Mouse (Mus musculus) stomach, embryonic 14.5 days (tissue): ENCODE data around the gene Emid1. TPM values are rescaled to one million over a fixed set of nuclear protein-coding genes. Genes with fewer than 3 reads are reported as not detected.

Experiments
- ATAC-seq: fragments of 200-750 bp; cut with Nextera tagmentation; 2 replicates; pipeline ENCODE4 v1.8.0; 2017; ENCODE audit warnings: low read depth, moderate TSS enrichment; ENCODE audit not compliant: insufficient number of reproducible peaks, insufficient read depth, low FRiP score
- H3K27ac ChIP-seq: fragments of 300-500 bp; sonication (generic); 2 replicates; pipeline ENCODE4 v1.5.1; 2014; ENCODE audit warnings: mild to moderate bottlenecking, low read length, moderate library complexity, mixed read lengths
- H3K27me3 ChIP-seq: fragments of 300-500 bp; sonication (generic); 2 replicates; pipeline ENCODE4 v1.6.1; 2014; ENCODE audit warnings: low read length, control low read depth, mixed read lengths; ENCODE audit not compliant: control insufficient read depth, insufficient read depth
- H3K36me3 ChIP-seq: fragments of 300-500 bp; sonication (generic); 2 replicates; pipeline ENCODE4 v1.6.1; 2014; ENCODE audit warnings: mild to moderate bottlenecking, control low read depth, low read length, moderate library complexity, mixed read lengths; ENCODE audit not compliant: control insufficient read depth, insufficient read depth
- H3K4me1 ChIP-seq: fragments of 300-500 bp; sonication (generic); 2 replicates; pipeline ENCODE4 v1.6.1; 2014; ENCODE audit warnings: low read length, control low read depth, mixed read lengths; ENCODE audit not compliant: control insufficient read depth, insufficient read depth
- H3K4me2 ChIP-seq: fragments of 300-500 bp; sonication (generic); replicated peaks from 2 replicates; pipeline ENCODE4 v1.6.1; 2014; ENCODE audit warnings: low read depth, low read length, control low read depth
- H3K4me3 ChIP-seq: fragments of 300-500 bp; sonication (generic); 2 replicates; pipeline ENCODE4 v1.5.1; 2014; ENCODE audit warnings: low read depth, low read length, control low read depth
- H3K9ac ChIP-seq: fragments of 300-500 bp; sonication (generic); replicated peaks from 2 replicates; pipeline ENCODE4 v1.6.1; 2014; ENCODE audit warnings: low read depth, mild to moderate bottlenecking, control low read depth, low read length, moderate library complexity, mixed read lengths
- H3K9me3 ChIP-seq: fragments of 300-500 bp; sonication (generic); 2 replicates; pipeline ENCODE4 v1.6.1; 2016; ENCODE audit warnings: low read depth, low read length, control low read depth; ENCODE audit not compliant: control insufficient read depth
- WGBS: fragments of 180-500 bp; shearing (Covaris S2); extraction: QIAGEN DNeasy Blood & Tissue Kit; methylation state at CpG from one replicate; pipeline ENCODE4 v1.1.7; 2014; 5-methylcytosine and 5-hydroxymethylcytosine counted together
- polyA plus RNA-seq: library from polyadenylated mRNA; unstranded; fragments of >200 nt; fragmentation: Nextera tagmentation; extraction: Ambion mirVana; gene quantifications from 2 replicates; pipeline ENCODE4 v1.2.1, GENCODE M21; 2014

The Emid1 gene
- polyA plus RNA-seq, 1 experiment from 2014 or later = 45.9 TPM

DNA sequence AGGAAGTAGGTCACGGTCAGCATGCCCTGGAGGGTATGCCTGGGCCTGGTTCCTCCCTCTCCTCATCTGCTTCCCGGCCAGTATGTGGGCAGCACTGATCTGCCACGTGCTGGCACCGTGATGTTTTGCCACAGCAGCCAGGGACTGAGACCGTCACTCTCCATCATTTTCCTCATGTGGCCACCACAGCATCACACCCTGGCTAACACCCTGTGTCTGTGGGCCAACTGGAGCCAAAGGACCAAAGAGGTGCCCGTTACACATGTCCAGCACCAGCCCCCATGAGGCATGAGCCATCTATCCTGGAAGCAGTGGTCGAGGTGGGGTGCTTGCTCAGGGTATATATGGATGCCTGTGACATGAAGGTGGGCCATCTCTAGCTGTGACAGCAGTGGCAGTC, 23.1 kb upstream of the Emid1 start:
- Histone ChIP-seq H3K27ac (no peak overlapping the region), H3K4me2 (no peak overlapping the region), H3K4me1 (no peaks in the 10 kb centered on the region; the same call in 1 of the 2 replicates), H3K36me3 (no peaks in the 10 kb centered on the region), H3K4me3 (no peak overlapping the region), H3K9ac (no peak overlapping the region), H3K9me3 (no peaks in the 10 kb centered on the region), H3K27me3 (no peaks in the 10 kb centered on the region)
- ATAC-seq = no peak
- WGBS = 88% methylated on average over 7 of the region's 7 CpGs

DNA sequence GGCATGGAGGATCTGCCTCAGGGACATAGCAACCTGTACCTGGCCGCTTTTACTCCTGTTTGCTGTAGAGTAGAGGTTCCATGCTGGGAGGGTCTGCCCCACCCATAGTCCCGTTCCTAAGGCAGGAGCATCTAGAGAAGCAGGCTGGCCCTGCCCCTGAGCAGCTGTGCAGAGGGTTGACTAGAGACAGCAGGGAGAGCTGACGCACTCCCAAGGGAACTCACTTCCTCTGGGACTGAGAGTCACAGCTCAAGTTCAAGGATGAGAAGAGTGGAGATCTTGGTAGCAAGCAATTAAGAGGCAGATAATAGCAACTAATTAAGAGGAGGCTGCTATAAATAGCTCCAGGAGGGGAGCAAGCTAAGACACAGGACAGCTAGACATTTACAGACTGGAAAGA, 20.8 kb upstream of the Emid1 start:
- no peaks in the 10 kb centered on the region; the same call in 1 of the 2 replicates for H3K4me1 ChIP-seq
- H3K4me3 ChIP-seq = no peak overlapping the region
- no peak overlapping the region for H3K9ac ChIP-seq
- H3K36me3 ChIP-seq = no peaks in the 10 kb centered on the region
- H3K4me2 ChIP-seq = no peak overlapping the region
- 43% methylated on average over 3 of the region's 3 CpGs for WGBS
- no peaks in the 10 kb centered on the region for H3K9me3 ChIP-seq
- no peak for ATAC-seq
- H3K27me3 ChIP-seq = no peaks in the 10 kb centered on the region
- H3K27ac ChIP-seq = no peak overlapping the region

DNA sequence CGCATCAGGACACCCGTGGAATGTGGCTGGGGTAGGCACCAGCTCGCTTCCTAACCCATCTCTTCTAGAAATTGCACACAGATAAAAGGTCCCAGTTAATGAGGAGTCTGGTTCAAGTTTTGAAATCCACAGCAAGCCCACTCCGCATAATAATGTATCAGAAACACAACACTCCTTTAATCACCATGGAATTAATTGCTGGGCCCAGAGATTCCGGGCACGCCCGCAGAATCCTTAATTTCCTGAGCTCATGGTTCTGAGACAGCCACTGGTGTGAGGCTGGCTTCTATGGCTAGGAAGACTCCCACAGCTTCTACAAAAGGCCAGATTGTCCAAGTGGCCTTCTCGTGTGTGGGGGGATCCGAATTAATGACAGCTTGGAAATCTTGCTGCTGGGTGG, 15.3 kb upstream of the Emid1 start:
- Histone ChIP-seq H3K27me3 (no peaks in the 10 kb centered on the region), H3K4me1 (peaks cover 13% of the 10 kb centered on the region; the same call in 1 of the 2 replicates), H3K36me3 (no peaks in the 10 kb centered on the region), H3K9ac (no peak overlapping the region), H3K4me2 (no peak overlapping the region), H3K4me3 (no peak overlapping the region), H3K27ac (no peak overlapping the region), H3K9me3 (no peaks in the 10 kb centered on the region)
- no peak for ATAC-seq
- WGBS = 88% methylated on average over 9 of the region's 9 CpGs

DNA sequence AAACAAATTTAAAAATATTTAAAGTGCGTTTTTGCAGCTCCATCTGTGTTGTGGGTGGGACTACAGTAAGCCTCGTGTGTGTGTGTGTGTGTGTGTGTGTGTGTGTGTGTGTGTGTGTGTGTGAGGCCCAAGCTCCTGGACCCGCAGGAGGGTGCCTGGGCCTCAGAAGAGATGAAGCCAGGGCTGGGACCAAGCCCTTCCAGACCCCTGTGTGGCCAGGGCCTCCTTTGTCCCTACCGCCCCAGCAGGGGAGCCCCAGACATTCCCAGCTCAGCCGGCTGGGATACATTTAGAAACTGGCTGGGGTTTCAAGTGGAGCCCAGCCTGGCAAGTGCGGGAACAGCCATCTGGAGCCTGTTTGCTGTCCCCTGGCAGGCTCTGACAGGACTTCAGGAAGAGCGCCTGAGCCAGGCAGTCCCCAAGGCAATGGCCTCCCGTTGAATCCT, 13.4 kb upstream of the Emid1 start:
- H3K4me2 ChIP-seq = no peak overlapping the region
- H3K4me1 ChIP-seq = peaks cover 13% of the 10 kb centered on the region; the same call in 1 of the 2 replicates
- no peaks in the 10 kb centered on the region for H3K36me3 ChIP-seq
- 30% methylated on average over 8 of the region's 8 CpGs for WGBS
- peak overlapping the region; percentile 75; the same call in 1 of the 2 replicates for H3K27ac ChIP-seq
- H3K9me3 ChIP-seq = no peaks in the 10 kb centered on the region; the same call in 1 of the 2 replicates
- no peaks in the 10 kb centered on the region for H3K27me3 ChIP-seq
- H3K9ac ChIP-seq = no peak overlapping the region; the same call in 1 of the 2 replicates
- no peak overlapping the region for H3K4me3 ChIP-seq
- peak; percentile 53; the same call in 1 of the 2 replicates for ATAC-seq

DNA sequence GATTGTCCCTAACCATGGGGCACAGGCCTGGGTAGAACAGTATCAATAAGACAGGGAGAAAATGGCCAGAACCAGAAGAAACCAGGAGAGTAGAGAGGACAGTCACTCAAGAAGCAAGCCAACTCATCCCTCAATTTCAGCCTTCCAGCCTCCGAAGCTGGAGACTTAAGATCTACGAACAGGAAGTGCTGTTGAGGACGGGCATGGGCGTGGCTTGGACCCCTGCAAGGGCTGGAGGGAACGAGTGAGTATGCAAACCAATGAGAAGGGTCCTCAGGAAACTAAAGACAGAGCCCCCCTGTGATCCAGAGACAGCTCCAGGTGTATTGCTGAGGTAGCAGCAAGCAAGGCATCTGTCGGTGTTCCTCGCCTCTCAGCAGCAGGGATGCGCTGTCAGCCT, 12.3 kb upstream of the Emid1 start:
- Histone ChIP-seq H3K27ac (no peak overlapping the region), H3K36me3 (no peaks in the 10 kb centered on the region), H3K4me3 (no peak overlapping the region), H3K4me2 (no peak overlapping the region), H3K9me3 (no peaks in the 10 kb centered on the region; the same call in 1 of the 2 replicates), H3K27me3 (no peaks in the 10 kb centered on the region), H3K4me1 (peaks cover 13% of the 10 kb centered on the region; the same call in 1 of the 2 replicates), H3K9ac (no peak overlapping the region)
- no peak for ATAC-seq
- WGBS = 27% methylated on average over 8 of the region's 8 CpGs

DNA sequence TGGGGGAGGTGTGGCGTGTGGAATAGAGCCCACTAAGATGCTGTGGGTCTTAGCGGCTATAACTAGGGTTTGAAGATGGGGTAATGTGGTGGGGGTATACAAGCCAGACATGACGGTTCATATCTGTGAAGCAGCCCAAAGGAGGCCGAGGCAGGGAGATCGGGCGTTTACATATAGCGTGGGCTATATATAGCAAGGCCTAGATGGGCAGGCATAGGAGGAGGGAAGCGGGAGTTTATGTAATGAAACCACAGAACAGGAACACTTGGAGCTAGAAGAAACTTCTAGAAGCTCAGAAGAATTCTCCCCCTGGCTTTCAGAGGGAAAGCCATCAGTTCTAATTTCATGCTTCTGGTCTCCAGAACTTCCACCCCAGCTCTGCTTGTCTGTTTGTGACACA, 11.4 kb upstream of the Emid1 start:
- Histone ChIP-seq H3K36me3 (no peaks in the 10 kb centered on the region), H3K9ac (no peak overlapping the region), H3K9me3 (no peaks in the 10 kb centered on the region; the same call in 1 of the 2 replicates), H3K4me2 (no peak overlapping the region), H3K27ac (no peak overlapping the region), H3K4me1 (peaks cover 13% of the 10 kb centered on the region; the same call in 1 of the 2 replicates), H3K27me3 (no peaks in the 10 kb centered on the region), H3K4me3 (no peak overlapping the region)
- ATAC-seq = no peak
- WGBS = 82% methylated on average over 8 of the region's 8 CpGs

DNA sequence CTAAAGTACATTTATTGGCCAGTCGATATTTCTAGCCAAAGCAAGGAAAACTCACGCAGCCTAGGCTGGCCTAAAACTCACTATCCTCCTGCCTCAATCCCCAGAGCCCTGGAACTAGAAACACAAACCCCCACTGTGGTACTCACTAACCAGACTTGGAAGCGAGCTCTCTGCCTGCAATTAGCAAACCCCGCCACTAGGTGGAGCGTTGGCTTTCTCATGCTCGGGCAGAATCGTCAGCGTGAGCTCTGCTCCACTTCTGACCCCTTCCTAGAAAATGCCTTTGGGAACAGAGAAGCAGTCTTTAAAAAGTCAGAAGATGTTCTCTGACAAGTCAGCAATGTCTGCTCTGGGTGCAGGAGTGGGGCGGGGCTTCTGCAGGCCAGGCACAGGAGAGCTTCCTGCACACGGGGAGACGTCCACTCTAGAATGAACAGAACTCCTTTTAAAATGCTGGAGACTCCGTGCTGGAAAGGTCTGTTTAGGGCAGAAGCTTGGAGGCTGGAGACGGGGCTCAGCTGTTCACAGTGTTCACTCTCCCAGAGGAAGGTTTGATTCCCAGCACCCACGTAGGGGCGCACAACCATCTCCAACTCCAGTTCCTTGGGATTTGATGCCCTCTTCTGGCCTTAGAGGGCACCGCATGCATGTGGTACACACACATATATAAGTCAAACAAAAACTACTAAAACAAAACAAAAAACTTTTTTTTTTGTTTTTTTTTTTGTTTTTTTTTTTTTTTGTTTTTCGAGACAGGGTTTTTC, 8.8 kb upstream of the Emid1 start:
- no peak for ATAC-seq
- H3K27me3 ChIP-seq = no peaks in the 10 kb centered on the region
- peaks cover 10% of the 10 kb centered on the region; the same call in 1 of the 2 replicates for H3K4me1 ChIP-seq
- no peak overlapping the region for H3K9ac ChIP-seq
- no peak overlapping the region for H3K4me2 ChIP-seq
- H3K36me3 ChIP-seq = no peaks in the 10 kb centered on the region
- H3K27ac ChIP-seq = no peak overlapping the region
- no peak overlapping the region for H3K4me3 ChIP-seq
- H3K9me3 ChIP-seq = no peaks in the 10 kb centered on the region; the same call in 1 of the 2 replicates
- WGBS = 73% methylated on average over 17 of the region's 17 CpGs

DNA sequence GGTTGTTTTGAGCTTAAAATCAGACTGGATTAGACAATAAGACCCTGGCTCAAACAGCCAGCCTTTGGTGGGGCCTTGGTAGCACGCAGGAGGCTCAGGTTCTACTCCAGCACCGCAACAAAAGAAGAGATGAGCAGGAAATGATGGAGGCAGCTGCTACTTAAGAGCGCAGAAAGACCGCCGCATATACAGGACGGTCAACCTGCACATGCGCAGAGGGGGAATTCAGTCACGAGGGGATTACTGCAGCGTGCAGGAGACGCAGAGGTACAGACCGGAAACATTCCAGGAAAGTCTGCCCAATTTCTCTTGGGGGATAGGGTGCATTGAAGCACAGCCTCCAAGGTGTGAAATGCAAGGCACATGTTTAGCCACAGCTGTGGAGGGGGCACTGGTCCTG, 6.0 kb upstream of the Emid1 start:
- Histone ChIP-seq H3K4me3 (no peak overlapping the region), H3K36me3 (no peaks in the 10 kb centered on the region), H3K4me2 (no peak overlapping the region), H3K9me3 (no peaks in the 10 kb centered on the region; the same call in 1 of the 2 replicates), H3K27me3 (no peaks in the 10 kb centered on the region), H3K27ac (no peak overlapping the region), H3K4me1 (peaks cover 6% of the 10 kb centered on the region), H3K9ac (no peak overlapping the region)
- ATAC-seq = no peak
- WGBS = 86% methylated on average over 11 of the region's 11 CpGs
